Mouse (Mus musculus): ENCODE measurements around the gene Ddx41. TPM values are rescaled to one million over a fixed set of nuclear protein-coding genes. Genes with fewer than 3 reads are reported as not detected.

Ddx41 gene
- polyA plus RNA-seq (2014; fragmentation: Illumina TruSeq; extraction: RNeasy Lipid Tissue Mini Kit (QIAGEN cat#74804); ENCODE audit: low replicate concordance), result 1.0 TPM

GRCm38 (mm10) chr13:55536194-55537175, at the start of gene Ddx41:
Gene Ddx41 (minus strand): TSS chr13:55536658.

GRCm38 (mm10) chr13:55573432-55573831, 37.0 kb upstream of the Ddx41 start, which contains the start of gene Tmed9:
Gene Tmed9 (plus strand): TSS chr13:55573732.

GRCm38 (mm10) chr13:55571027-55571751, 34.7 kb upstream of the Ddx41 start, which contains the start of gene Fam193b:
Gene Fam193b (minus strand): TSS chr13:55571120.

GRCm38 (mm10) chr13:55529198-55529915, 7.1 kb downstream of the Ddx41 start, which contains the start of gene Dok3:
Gene Dok3 (minus strand): TSS chr13:55529296.

GRCm38 (mm10) chr13:55513111-55513748, 23.2 kb downstream of the Ddx41 start, which contains the start of gene Pdlim7:
Gene Pdlim7 (minus strand): TSS chr13:55513676.

GRCm38 (mm10) chr13:55487578-55488498, 48.6 kb downstream of the Ddx41 start, which contains the start of gene Dbn1:
Gene Dbn1 (minus strand): TSS chr13:55488111.

Other genes starting within 250 kb of the Ddx41 start
- gene Prelid1, start 216.2 kb downstream of the Ddx41 start, polyA plus RNA-seq (2014; fragmentation: Illumina TruSeq; extraction: RNeasy Lipid Tissue Mini Kit (QIAGEN cat#74804); ENCODE audit: low replicate concordance), result 12.0 TPM
- gene Rab24, start 214.7 kb downstream of the Ddx41 start, polyA plus RNA-seq (2014; fragmentation: Illumina TruSeq; extraction: RNeasy Lipid Tissue Mini Kit (QIAGEN cat#74804); ENCODE audit: low replicate concordance), result 13.8 TPM
- 0.30 TPM for gene Mxd3, start 206.8 kb downstream of the Ddx41 start, polyA plus RNA-seq (2014; fragmentation: Illumina TruSeq; extraction: RNeasy Lipid Tissue Mini Kit (QIAGEN cat#74804); ENCODE audit: low replicate concordance)
- 30.2 TPM for gene Lman2, start 173.9 kb downstream of the Ddx41 start, polyA plus RNA-seq (2014; fragmentation: Illumina TruSeq; extraction: RNeasy Lipid Tissue Mini Kit (QIAGEN cat#74804); ENCODE audit: low replicate concordance)
- gene Rgs14, start 166.9 kb downstream of the Ddx41 start, polyA plus RNA-seq (2014; fragmentation: Illumina TruSeq; extraction: RNeasy Lipid Tissue Mini Kit (QIAGEN cat#74804); ENCODE audit: low replicate concordance), result not detected
- not detected for gene Slc34a1, start 138.5 kb downstream of the Ddx41 start, polyA plus RNA-seq (2014; fragmentation: Illumina TruSeq; extraction: RNeasy Lipid Tissue Mini Kit (QIAGEN cat#74804); ENCODE audit: low replicate concordance)
- not detected for gene Pfn3, start 121.4 kb downstream of the Ddx41 start, polyA plus RNA-seq (2014; fragmentation: Illumina TruSeq; extraction: RNeasy Lipid Tissue Mini Kit (QIAGEN cat#74804); ENCODE audit: low replicate concordance)
- not detected for gene F12, start 109.9 kb downstream of the Ddx41 start, polyA plus RNA-seq (2014; fragmentation: Illumina TruSeq; extraction: RNeasy Lipid Tissue Mini Kit (QIAGEN cat#74804); ENCODE audit: low replicate concordance)
- gene Grk6, start 91.6 kb downstream of the Ddx41 start, polyA plus RNA-seq (2014; fragmentation: Illumina TruSeq; extraction: RNeasy Lipid Tissue Mini Kit (QIAGEN cat#74804); ENCODE audit: low replicate concordance), result 3.2 TPM
- not detected for gene Prr7, start 72.4 kb downstream of the Ddx41 start, polyA plus RNA-seq (2014; fragmentation: Illumina TruSeq; extraction: RNeasy Lipid Tissue Mini Kit (QIAGEN cat#74804); ENCODE audit: low replicate concordance)
- 0.26 TPM for gene Dbn1, start 48.5 kb downstream of the Ddx41 start, polyA plus RNA-seq (2014; fragmentation: Illumina TruSeq; extraction: RNeasy Lipid Tissue Mini Kit (QIAGEN cat#74804); ENCODE audit: low replicate concordance)
- 0.26 TPM for gene Pdlim7, start 23.0 kb downstream of the Ddx41 start, polyA plus RNA-seq (2014; fragmentation: Illumina TruSeq; extraction: RNeasy Lipid Tissue Mini Kit (QIAGEN cat#74804); ENCODE audit: low replicate concordance)
- 0.19 TPM for gene Dok3, start 7.4 kb downstream of the Ddx41 start, polyA plus RNA-seq (2014; fragmentation: Illumina TruSeq; extraction: RNeasy Lipid Tissue Mini Kit (QIAGEN cat#74804); ENCODE audit: low replicate concordance)
- gene Fam193b, start 34.5 kb upstream of the Ddx41 start, polyA plus RNA-seq (2014; fragmentation: Illumina TruSeq; extraction: RNeasy Lipid Tissue Mini Kit (QIAGEN cat#74804); ENCODE audit: low replicate concordance), result 3.7 TPM
- 22.9 TPM for gene Tmed9, start 37.1 kb upstream of the Ddx41 start, polyA plus RNA-seq (2014; fragmentation: Illumina TruSeq; extraction: RNeasy Lipid Tissue Mini Kit (QIAGEN cat#74804); ENCODE audit: low replicate concordance)
- 1.4 TPM for gene B4galt7, start 63.2 kb upstream of the Ddx41 start, polyA plus RNA-seq (2014; fragmentation: Illumina TruSeq; extraction: RNeasy Lipid Tissue Mini Kit (QIAGEN cat#74804); ENCODE audit: low replicate concordance)
- 48.8 TPM for gene Caml, start 86.3 kb upstream of the Ddx41 start, polyA plus RNA-seq (2014; fragmentation: Illumina TruSeq; extraction: RNeasy Lipid Tissue Mini Kit (QIAGEN cat#74804); ENCODE audit: low replicate concordance)
- gene Ddx46, start 98.4 kb upstream of the Ddx41 start, polyA plus RNA-seq (2014; fragmentation: Illumina TruSeq; extraction: RNeasy Lipid Tissue Mini Kit (QIAGEN cat#74804); ENCODE audit: low replicate concordance), result 63.4 TPM
- 83.1 TPM for gene B230219D22Rik, start 156.5 kb upstream of the Ddx41 start, polyA plus RNA-seq (2014; fragmentation: Illumina TruSeq; extraction: RNeasy Lipid Tissue Mini Kit (QIAGEN cat#74804); ENCODE audit: low replicate concordance)
- 83.0 TPM for gene Txndc15, start 178.0 kb upstream of the Ddx41 start, polyA plus RNA-seq (2014; fragmentation: Illumina TruSeq; extraction: RNeasy Lipid Tissue Mini Kit (QIAGEN cat#74804); ENCODE audit: low replicate concordance)
- gene Pcbd2, start 190.7 kb upstream of the Ddx41 start, polyA plus RNA-seq (2014; fragmentation: Illumina TruSeq; extraction: RNeasy Lipid Tissue Mini Kit (QIAGEN cat#74804); ENCODE audit: low replicate concordance), result 12.2 TPM
- not detected for gene Catsper3, start 247.9 kb upstream of the Ddx41 start, polyA plus RNA-seq (2014; fragmentation: Illumina TruSeq; extraction: RNeasy Lipid Tissue Mini Kit (QIAGEN cat#74804); ENCODE audit: low replicate concordance)